Mouse (Mus musculus) midbrain, embryonic 13.5 days (tissue): ENCODE measurements at regions not wholly inside any gene's neighbourhood (a gene's known extent, or its start where the extent isn't known, plus 50 kb on each side); places are given as distances from the start of the nearest gene placed in this dataset.

ENCODE experiments used
- ATAC-seq: fragments of 200-750 bp; cut with Nextera tagmentation; 2 replicates; pipeline ENCODE4 v1.8.0; 2017; ENCODE audit warnings: mild to moderate bottlenecking, moderate TSS enrichment, moderate library complexity
- H3K27ac ChIP-seq: fragments of 300-500 bp; sonication (generic); 2 replicates; pipeline ENCODE4 v1.5.1; 2015; ENCODE audit warnings: inconsistent platforms, mild to moderate bottlenecking, moderate library complexity
- H3K27me3 ChIP-seq: fragments of 300-500 bp; sonication (generic); 2 replicates; pipeline ENCODE4 v1.6.1; 2015; ENCODE audit warnings: mild to moderate bottlenecking, inconsistent platforms
- H3K36me3 ChIP-seq: fragments of 300-500 bp; sonication (generic); 2 replicates; pipeline ENCODE4 v1.6.1; 2015; ENCODE audit warnings: mild to moderate bottlenecking, inconsistent platforms
- H3K4me1 ChIP-seq: fragments of 300-500 bp; sonication (generic); replicated peaks from 2 replicates; pipeline ENCODE4 v1.6.1; 2015; ENCODE audit warnings: inconsistent platforms
- H3K4me2 ChIP-seq: fragments of 300-500 bp; sonication (generic); replicated peaks from 2 replicates; pipeline ENCODE4 v1.6.1; 2015; ENCODE audit warnings: moderate library complexity, mild to moderate bottlenecking, inconsistent platforms
- H3K4me3 ChIP-seq: fragments of 300-500 bp; sonication (generic); replicated peaks from 2 replicates; pipeline ENCODE4 v1.5.1; 2015; ENCODE audit warnings: mild to moderate bottlenecking, inconsistent platforms
- H3K9ac ChIP-seq: fragments of 300-500 bp; sonication (generic); replicated peaks from 2 replicates; pipeline ENCODE4 v1.6.1; 2015; ENCODE audit warnings: mild to moderate bottlenecking, inconsistent platforms
- H3K9me3 ChIP-seq: fragments of 300-500 bp; sonication (generic); 2 replicates; pipeline ENCODE4 v1.6.1; 2016; ENCODE audit warnings: mild to moderate bottlenecking, inconsistent platforms
- WGBS: fragments of 180-500 bp; shearing (Covaris S2); methylation state at CpG from one replicate; pipeline ENCODE4 v1.1.7; 2015; 5-methylcytosine and 5-hydroxymethylcytosine counted together

DNA sequence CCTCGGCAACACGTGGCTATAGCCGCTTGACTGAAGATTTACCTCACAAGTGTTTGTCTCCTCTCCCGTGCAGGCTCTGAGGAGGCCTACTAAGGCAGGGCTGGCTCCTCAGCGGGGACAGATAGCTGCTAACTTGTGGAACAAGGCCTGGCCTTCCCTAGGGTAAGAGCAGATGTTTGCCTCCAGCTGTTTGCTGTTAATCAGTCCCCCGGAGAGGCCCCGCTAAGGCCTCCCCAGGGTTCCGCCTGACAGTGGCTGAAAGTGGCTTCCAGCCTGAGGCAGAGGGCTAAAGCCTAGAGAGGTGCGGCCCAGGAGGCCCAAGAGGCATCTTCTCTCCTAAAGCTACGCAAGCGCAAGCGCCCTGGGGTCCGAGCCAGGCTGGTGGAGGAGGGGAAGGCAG lies 52.1 kb upstream of the Dlx4 start:
- Histone ChIP-seq H3K27me3 (peaks cover 49% of the 10 kb centered on the region), H3K4me3 (no peak overlapping the region), H3K4me2 (no peak overlapping the region), H3K27ac (no peak overlapping the region), H3K4me1 (peaks cover 11% of the 10 kb centered on the region), H3K9ac (no peak overlapping the region), H3K36me3 (no peaks in the 10 kb centered on the region), H3K9me3 (no peaks in the 10 kb centered on the region)
- 32% methylated on average over 13 of the region's 13 CpGs for WGBS
- ATAC-seq = no peak

DNA sequence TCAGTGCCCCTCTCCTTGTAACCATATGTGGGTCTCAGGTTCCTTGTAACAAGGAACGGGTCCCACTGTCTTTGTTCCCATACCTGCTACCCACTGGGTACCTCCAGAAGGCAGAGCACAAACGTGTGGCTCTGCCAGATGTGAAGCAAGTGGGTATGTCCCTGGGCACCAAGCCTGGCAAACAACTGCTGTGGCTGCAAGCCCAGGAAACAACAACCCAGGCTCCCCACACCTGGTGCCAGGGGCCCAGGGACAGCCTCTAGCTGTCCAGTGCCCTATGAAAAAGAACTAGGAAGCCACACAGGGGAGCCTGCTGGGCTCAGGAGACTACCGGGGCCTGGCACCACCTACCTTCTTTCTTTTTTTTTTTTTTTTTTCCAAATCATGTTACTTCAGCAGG lies 54.9 kb upstream of the Dlx4 start:
- Histone ChIP-seq H3K9ac (no peak overlapping the region), H3K36me3 (no peaks in the 10 kb centered on the region), H3K4me3 (no peak overlapping the region), H3K9me3 (no peaks in the 10 kb centered on the region), H3K27ac (no peak overlapping the region), H3K27me3 (peaks cover 64% of the 10 kb centered on the region), H3K4me2 (no peak overlapping the region), H3K4me1 (peaks cover 11% of the 10 kb centered on the region)
- ATAC-seq = no peak
- WGBS = 56% methylated on average over 3 of the region's 3 CpGs

DNA sequence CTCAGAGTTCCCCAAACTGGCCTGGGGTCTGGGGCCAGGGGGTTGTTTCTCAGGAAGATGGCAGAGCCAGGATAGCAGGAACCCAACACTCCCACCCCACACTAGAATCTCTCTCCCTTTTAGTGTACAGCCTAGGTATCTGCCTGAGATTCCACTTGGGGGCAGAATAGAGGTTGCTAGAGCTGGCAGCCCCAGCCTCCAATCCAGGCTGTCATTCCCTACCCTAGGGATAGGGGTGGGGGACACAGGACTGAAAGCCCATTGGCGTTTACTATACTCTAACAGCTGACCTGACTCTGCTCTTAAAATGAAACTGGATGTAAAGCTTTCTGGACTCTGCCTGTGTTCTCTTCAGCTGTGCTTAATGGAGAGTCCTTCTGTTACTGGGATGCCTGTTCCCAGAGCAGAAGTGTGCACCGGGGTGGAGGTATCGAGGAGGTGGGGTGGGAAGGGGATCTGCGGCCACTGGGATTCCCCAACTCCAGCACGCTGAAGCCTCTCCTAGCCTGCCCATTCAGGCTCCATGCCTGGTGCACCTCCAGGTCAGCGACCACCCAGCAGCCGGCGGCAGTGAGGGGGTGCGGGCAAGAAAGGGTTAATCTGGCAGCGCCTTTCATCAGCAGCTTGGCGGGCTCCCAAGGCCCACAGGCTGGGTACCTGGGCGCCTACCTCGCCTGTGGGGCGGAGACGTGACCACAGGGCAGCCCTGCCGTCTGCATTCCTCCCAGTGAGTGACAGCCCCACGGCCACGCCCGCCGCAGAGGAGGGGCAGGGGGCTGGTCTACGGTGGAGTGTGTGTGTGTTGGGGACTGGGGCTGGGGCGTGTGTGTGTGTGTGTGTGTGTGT lies 50.9 kb upstream of the Tac4 start:
- Histone ChIP-seq H3K36me3 (no peaks in the 10 kb centered on the region), H3K9me3 (no peaks in the 10 kb centered on the region), H3K4me3 (peak overlapping the region; percentile 23), H3K4me1 (peaks cover 21% of the 10 kb centered on the region), H3K27ac (no peak overlapping the region), H3K9ac (0 out of 2 replicates have a peak overlapping the region, but pooled peaks have one; percentile 41), H3K4me2 (peak overlapping the region; percentile 53), H3K27me3 (peaks cover 14% of the 10 kb centered on the region; the same call in 1 of the 2 replicates)
- WGBS = 4% methylated on average over 21 of the region's 22 CpGs
- ATAC-seq = peak; percentile 87

DNA sequence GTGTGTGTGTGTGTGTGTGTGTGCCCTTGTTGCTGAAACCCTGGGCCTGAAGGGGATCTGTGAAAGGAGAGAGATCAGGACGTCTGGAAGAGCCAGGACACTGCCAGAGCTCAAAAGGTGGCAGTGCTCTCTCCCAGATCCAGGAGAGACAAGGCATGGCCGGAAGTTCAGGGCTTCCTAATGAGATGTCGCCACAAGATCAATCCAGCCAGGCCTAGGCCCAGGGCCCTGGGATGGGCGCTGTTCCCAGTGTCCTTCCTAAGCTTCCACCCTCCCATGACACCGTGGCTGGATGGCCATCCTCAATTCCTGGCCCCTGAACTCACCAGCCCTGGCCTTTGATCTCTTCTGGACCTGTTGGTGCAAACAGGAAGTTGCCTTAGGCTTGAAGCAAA lies 50.3 kb upstream of the Tac4 start:
- ATAC-seq = no peak
- WGBS = 23% methylated on average over 5 of the region's 5 CpGs

More for the DNA sequence above, 50.3 kb upstream of the Tac4 start:
- Histone ChIP-seq H3K9me3 (no peaks in the 10 kb centered on the region), H3K4me3 (peak overlapping the region; percentile 23), H3K4me2 (peak overlapping the region; percentile 53), H3K27me3 (0 out of 2 replicates have a peak, but pooled peaks cover 11% of the 10 kb centered on the region), H3K36me3 (no peaks in the 10 kb centered on the region), H3K27ac (no peak overlapping the region), H3K9ac (0 out of 2 replicates have a peak overlapping the region, but pooled peaks have one; percentile 41), H3K4me1 (peaks cover 21% of the 10 kb centered on the region)
